Mouse (Mus musculus): ENCODE data around the gene Bscl2. TPM values are rescaled to one million over a fixed set of nuclear protein-coding genes. Genes with fewer than 3 reads are reported as not detected.
A peak's percentile ranks its signal among the peaks of the same experiment; 100 is the strongest.

Bscl2 gene
- polyA plus RNA-seq, 1 experiment from 2014 or later: 41.4 TPM

DNA sequence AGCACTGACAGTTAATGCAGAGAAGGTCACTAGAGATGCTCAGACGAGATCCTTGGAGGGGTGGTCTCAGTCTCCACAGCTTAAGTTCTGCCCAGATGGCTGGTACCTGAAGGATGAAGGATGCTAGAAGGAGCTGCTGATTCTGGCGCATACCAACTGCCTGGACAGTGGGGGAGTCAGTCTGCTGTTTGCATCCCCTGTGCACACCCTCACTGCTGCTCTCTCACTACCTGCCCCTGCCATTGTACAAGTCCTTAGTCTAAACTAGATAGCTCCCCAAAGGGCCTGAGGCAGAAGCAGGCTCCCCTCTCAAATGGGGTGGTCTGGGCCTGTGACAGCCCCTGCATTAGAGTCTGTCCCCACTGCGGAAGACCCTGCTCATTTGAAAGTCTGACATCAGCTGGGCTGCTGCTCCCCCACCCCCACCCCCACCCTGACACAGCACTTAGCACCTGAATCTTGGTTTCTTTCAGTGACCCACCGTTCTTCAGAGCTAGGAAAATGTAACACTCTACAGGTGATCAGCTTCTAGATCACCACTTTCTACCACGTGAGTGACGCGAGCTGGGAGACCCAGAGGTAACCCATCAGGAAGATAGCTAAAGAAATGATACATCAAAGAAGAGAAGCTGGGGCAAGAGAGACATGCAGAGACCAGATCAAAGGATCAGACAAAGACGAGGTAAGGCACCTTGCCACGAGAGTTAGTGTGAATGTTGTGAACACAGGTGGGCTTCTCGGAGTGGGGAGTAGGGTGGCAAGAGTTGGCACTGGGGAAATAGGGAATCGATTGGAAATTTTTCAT, 2.0 kb downstream of the Bscl2 start, which contains the start of gene Gng3:
Gene Gng3 (minus strand): TSS at position 92 of the 805 bp plus-strand sequence.
- no peaks in the 10 kb centered on the region for H3K9me3 ChIP-seq
- H3K27me3 ChIP-seq (replicated peaks; ENCODE audit: low read depth, poor library complexity, severe bottlenecking): no peaks in the 10 kb centered on the region
- peak within 1 kb of the TSS; percentile 69 for H3K4me3 ChIP-seq
- DNase-seq (ENCODE audit: low spot score): peak; percentile 66
- peaks cover 40% of the 10 kb centered on the region for H3K36me3 ChIP-seq (replicated peaks)
- peak within 1 kb of the TSS; percentile 97 for H3K27ac ChIP-seq (replicated peaks)
- 43% methylated on average over 11 of the region's 11 CpGs for WGBS
- H3K4me1 ChIP-seq: peaks cover 39% of the 10 kb centered on the region

DNA sequence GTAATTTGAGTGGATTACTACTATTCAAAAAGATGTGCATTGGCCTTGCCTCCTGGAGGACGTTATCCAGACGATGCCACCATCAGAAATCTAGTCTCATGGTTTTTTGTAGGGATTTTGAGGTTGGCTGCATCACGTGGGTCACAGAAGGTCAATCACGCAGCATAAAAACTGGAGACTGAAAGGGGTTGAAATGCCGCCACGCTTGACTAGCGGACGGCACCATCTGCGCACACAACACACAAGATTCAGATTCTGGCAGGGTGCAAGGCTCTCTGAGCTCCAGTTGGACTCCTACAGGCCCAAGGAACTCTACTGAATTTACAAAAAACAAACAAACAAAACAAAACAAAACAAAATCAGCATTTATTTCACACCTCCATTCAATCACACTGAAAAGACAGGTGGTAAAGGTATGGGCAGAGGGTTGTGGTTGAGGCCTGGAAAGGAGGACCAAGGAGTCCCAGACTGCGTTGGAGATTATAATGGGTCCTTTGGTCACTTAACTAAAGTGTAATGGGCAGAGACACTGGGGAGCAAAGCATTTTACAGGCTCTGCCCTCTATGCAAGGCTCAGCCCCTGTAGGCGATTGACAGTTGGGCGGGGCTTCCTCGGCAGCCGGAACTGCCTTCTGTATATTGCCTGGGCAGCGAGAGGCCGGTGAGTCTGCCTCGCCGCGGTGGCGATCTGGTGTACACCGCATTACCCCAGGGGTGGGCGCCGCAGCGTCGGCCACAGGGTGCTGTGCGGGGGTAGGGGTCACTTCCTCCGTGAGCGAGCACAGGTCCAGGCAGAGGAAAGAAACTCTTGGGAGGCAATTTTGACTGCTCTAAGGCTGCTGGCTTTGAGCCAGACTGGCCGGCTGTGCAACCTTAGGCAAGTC, 2.9 kb downstream of the Bscl2 start:
- peak overlapping the region; percentile 76 for H3K27ac ChIP-seq (replicated peaks)
- H3K9me3 ChIP-seq: no peaks in the 10 kb centered on the region
- WGBS: 23% methylated on average over 29 of the region's 29 CpGs
- no peaks in the 10 kb centered on the region for H3K27me3 ChIP-seq (replicated peaks; ENCODE audit: low read depth, poor library complexity, severe bottlenecking)
- peak overlapping the region; percentile 69 for H3K4me3 ChIP-seq
- peaks cover 39% of the 10 kb centered on the region for H3K4me1 ChIP-seq
- DNase-seq (ENCODE audit: low spot score): peak; percentile 72
- H3K36me3 ChIP-seq (replicated peaks): peaks cover 31% of the 10 kb centered on the region

DNA sequence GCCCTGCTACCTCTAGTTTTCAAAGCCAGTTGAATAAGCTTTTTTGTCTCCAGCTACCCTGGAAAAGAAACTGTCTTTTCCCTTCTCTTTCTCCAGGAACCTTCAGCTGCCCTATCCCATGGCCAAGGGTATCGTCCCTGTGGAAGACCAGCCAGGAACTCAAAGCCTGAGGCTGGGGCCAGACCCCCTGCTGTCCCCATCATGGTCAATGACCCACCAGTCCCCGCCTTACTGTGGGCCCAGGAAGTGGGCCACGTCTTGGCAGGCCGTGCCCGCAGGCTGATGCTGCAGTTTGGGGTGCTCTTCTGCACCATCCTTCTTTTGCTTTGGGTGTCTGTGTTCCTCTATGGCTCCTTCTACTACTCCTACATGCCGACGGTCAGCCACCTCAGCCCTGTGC, 3.7 kb downstream of the Bscl2 start:
- no peaks in the 10 kb centered on the region for H3K9me3 ChIP-seq
- peak overlapping the region; percentile 76; the same call in 1 of the 2 replicates for H3K27ac ChIP-seq (replicated peaks)
- DNase-seq (ENCODE audit: low spot score): no peak
- peaks cover 39% of the 10 kb centered on the region for H3K4me1 ChIP-seq
- 90% methylated on average over 7 of the region's 7 CpGs for WGBS
- H3K4me3 ChIP-seq: peak overlapping the region; percentile 69
- peaks cover 29% of the 10 kb centered on the region for H3K36me3 ChIP-seq (replicated peaks)
- no peaks in the 10 kb centered on the region for H3K27me3 ChIP-seq (replicated peaks; ENCODE audit: low read depth, poor library complexity, severe bottlenecking)

DNA sequence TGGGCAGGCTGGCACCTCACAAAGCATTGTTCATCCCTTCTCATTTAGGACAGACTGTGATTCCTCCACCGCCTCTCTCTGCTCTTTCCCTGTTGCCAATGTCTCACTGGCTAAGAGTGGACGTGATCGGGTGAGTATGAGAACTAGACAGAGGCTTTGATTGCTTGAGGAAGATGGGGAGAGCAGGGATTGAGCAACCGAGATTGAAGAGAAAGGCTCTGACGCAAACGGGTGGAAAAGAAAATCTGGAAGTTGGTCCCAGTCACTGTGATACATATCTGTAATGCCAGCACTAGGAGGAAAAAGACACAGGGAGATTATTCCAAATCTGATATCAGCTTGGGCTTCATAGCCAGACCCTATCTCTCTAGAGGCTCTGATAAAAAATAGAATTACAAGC, 5.7 kb downstream of the Bscl2 start:
- no peak for DNase-seq (ENCODE audit: low spot score)
- 88% methylated on average over 6 of the region's 6 CpGs for WGBS
- peaks cover 43% of the 10 kb centered on the region for H3K36me3 ChIP-seq (replicated peaks)

DNA sequence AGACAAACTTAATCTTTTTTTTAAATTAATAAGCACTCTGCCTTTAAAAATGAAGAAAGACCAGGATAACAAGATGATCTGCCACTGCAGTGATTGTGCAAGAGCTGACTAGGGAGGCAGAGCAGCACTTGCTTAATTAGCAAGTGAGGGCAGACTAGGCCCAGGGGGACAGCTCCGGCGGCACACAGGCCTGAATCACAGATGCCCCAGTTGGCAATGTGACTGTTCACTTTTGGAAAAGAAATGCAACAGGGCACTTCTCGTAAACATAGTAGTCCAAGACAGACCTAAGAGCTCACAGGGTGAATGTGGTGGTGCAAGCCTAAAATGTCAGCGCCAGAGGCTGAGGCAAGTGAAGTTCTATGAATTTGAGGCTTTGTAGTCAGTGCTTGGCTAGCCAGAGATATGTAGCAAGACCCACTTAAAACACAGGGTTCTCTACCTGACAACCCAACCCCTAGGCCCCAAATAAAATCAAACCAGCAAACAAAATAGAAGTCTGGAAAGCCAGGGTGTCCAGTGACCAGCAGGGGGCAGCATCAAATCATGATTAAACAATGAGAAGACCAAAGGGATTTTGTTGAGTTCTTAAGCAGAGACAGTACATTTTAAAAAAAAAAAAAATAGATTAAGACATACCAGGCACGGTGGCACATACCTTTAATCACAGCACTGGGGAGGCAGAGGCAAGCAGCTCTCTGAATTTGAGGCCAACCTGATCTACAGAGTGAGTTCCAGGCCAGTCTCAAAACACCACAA, 7.3 kb downstream of the Bscl2 start:
- peaks cover 24% of the 10 kb centered on the region for H3K4me1 ChIP-seq
- H3K4me3 ChIP-seq: no peak overlapping the region
- no peak overlapping the region for H3K27ac ChIP-seq (replicated peaks)
- DNase-seq (ENCODE audit: low spot score): peak; percentile 77
- peaks cover 53% of the 10 kb centered on the region for H3K36me3 ChIP-seq (replicated peaks)
- no peaks in the 10 kb centered on the region for H3K9me3 ChIP-seq
- H3K27me3 ChIP-seq (replicated peaks; ENCODE audit: low read depth, poor library complexity, severe bottlenecking): no peaks in the 10 kb centered on the region
- WGBS: 65% methylated on average over 5 of the region's 5 CpGs

More for the DNA sequence above, 5.7 kb downstream of the Bscl2 start:
- Histone ChIP-seq H3K4me1 (peaks cover 34% of the 10 kb centered on the region), H3K27me3 (replicated peaks; ENCODE audit: low read depth, poor library complexity, severe bottlenecking) (no peaks in the 10 kb centered on the region), H3K4me3 (no peak overlapping the region), H3K9me3 (no peaks in the 10 kb centered on the region), H3K27ac (replicated peaks) (no peak overlapping the region)

DNA sequence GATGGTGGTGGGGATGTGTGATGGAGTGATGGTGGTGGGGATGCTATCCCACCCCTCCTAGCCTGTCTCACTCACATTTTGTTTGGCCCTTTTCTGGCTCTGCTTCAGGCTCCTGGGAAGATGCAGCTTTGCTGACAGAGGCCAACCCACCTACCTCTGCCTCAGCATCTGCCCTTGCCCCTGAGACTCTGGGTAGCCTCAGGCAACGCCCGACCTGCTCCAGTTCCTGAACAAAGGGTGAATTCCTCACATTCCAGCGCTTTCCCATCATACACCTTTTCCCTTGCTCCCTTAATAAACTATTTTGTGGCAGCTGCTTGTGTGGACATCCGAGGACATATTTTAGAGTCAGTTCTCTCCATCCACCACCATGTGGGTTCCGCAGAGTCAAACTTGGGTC, 11.1 kb downstream of the Bscl2 start:
- WGBS: 77% methylated on average over 5 of the region's 5 CpGs
- Histone ChIP-seq H3K4me1 (peaks cover 27% of the 10 kb centered on the region), H3K9me3 (no peaks in the 10 kb centered on the region), H3K27me3 (replicated peaks; ENCODE audit: low read depth, poor library complexity, severe bottlenecking) (no peaks in the 10 kb centered on the region), H3K36me3 (replicated peaks) (peaks cover 36% of the 10 kb centered on the region), H3K4me3 (no peak overlapping the region), H3K27ac (replicated peaks) (no peak overlapping the region)
- DNase-seq (ENCODE audit: low spot score): no peak

DNA sequence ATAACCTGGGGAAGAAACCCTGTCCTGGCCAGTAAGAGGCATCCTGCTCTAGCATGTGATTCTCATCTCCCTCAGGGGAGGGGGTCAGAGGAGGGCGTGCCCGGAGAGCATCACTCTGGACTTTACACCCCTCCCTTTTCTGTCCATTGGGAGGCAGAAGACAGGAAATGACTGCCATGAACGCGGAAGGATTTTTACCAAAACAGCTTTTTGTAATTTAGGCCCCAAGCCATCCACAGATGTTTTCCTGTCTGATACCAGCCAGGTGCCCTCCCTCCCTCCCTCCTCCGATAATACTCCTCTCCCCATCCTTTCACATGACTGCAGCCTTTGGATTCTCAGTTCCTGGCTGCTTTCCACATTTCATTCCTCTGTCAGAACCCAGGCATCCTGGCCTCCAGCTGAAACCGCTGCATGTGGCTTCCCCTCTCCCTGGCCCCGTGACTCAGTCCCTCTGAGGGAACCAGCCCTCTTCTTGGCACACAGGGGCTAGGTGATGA, 13.2 kb downstream of the Bscl2 start, which contains the start of gene Lrrn4cl:
Gene Lrrn4cl (plus strand): TSS at position 367 of the 500 bp plus-strand sequence.
- peaks cover 27% of the 10 kb centered on the region for H3K4me1 ChIP-seq
- DNase-seq (ENCODE audit: low spot score): peak; percentile 55
- H3K9me3 ChIP-seq: no peaks in the 10 kb centered on the region
- no peaks in the 10 kb centered on the region for H3K27me3 ChIP-seq (replicated peaks; ENCODE audit: low read depth, poor library complexity, severe bottlenecking)
- 21% methylated on average over 7 of the region's 7 CpGs for WGBS
- H3K4me3 ChIP-seq: no peak within 1 kb of the TSS
- peaks cover 35% of the 10 kb centered on the region for H3K36me3 ChIP-seq (replicated peaks)
- peak within 1 kb of the TSS; percentile 31 for H3K27ac ChIP-seq (replicated peaks)

DNA sequence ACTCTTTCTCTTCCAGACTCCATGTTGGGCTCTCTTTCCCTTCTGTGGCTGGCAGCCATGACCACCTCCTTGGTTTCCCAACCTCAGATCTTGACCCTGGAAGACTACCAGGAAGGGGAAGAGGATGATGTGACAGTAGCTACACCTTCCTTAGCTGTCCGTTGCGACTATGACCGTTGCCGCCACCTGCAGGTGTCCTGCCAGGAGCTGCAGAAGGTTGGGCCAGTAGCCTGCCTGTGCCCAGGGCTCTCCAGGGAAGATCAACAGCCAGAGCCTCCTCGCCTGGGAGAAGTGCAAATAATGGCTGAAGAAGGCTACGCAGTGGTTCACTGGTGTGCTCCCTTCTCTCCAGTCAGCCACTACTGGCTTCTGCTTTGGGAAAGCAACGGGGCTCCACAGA, 14.4 kb downstream of the Bscl2 start:
- WGBS: 58% methylated on average over 7 of the region's 7 CpGs
- H3K4me1 ChIP-seq: peaks cover 27% of the 10 kb centered on the region
- no peak overlapping the region; the same call in 1 of the 2 replicates for H3K27ac ChIP-seq (replicated peaks)
- H3K36me3 ChIP-seq (replicated peaks): peaks cover 23% of the 10 kb centered on the region
- no peak for DNase-seq (ENCODE audit: low spot score)
- no peaks in the 10 kb centered on the region for H3K9me3 ChIP-seq
- no peaks in the 10 kb centered on the region for H3K27me3 ChIP-seq (replicated peaks; ENCODE audit: low read depth, poor library complexity, severe bottlenecking)
- H3K4me3 ChIP-seq: no peak overlapping the region

DNA sequence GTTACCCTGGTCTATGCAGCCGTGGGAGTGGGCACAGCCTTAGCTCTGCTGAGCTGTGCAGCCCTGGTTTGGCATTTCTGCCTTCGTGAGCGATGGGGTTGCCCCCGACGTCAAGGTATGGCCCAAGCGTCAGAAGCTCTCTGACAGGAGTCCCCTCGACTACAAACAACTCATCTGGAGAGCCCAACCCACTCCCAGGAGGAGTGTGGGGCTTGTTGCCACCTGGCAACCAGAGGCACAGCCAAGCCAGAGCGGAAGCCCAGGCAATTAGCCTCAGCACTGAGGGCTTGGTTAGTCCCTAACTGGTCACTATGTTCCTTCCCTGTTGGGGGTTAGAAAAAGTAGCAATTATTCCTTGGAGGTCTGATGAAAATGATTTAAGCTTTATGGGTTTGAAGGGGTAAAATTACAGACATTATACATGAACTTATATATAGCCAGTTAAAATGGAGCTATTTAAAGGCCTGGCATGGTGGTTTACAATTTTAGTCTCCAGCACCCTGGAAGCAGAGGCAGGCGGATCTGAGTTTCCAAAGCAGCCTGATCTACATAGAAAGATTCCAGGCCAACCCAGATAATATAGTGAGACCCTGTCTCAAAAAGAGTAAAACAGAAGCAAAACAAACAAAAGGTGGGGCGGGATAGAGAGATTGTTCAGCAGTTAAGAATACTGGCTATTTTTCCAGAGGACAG, 15.1 kb downstream of the Bscl2 start:
- H3K27me3 ChIP-seq (replicated peaks; ENCODE audit: low read depth, poor library complexity, severe bottlenecking): no peaks in the 10 kb centered on the region
- H3K4me3 ChIP-seq: no peak overlapping the region
- whole genome bisulfite sequencing: 61% methylated on average over 10 of the region's 10 CpGs
- no peaks in the 10 kb centered on the region for H3K9me3 ChIP-seq
- DNase-seq (ENCODE audit: low spot score): no peak
- peaks cover 16% of the 10 kb centered on the region for H3K36me3 ChIP-seq (replicated peaks)
- peaks cover 27% of the 10 kb centered on the region for H3K4me1 ChIP-seq
- no peak overlapping the region; the same call in 1 of the 2 replicates for H3K27ac ChIP-seq (replicated peaks)

DNA sequence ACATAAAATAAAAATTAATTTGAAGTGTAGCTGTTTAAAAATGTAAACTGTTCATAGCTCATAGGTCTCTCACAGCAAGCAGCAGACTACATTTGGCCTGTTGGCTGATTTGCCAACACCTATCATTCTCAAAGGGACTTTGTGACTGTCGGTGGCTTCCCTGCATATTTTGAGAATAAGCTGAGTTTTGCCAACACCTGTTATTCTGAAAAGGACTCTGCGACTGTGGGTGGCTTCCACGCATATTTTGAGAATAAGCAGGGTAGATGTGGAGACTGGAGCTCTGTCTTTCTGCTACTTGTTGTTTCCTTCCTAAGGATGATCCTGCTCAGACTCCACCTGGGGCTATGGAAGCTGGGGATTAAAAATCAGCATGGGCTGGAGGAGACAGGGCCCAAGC, 15.8 kb downstream of the Bscl2 start:
- Histone ChIP-seq H3K4me1 (peaks cover 24% of the 10 kb centered on the region), H3K27me3 (replicated peaks; ENCODE audit: low read depth, poor library complexity, severe bottlenecking) (no peaks in the 10 kb centered on the region), H3K4me3 (no peak overlapping the region), H3K36me3 (replicated peaks) (peaks cover 8% of the 10 kb centered on the region; the same call in 1 of the 2 replicates), H3K27ac (replicated peaks) (no peak overlapping the region), H3K9me3 (no peaks in the 10 kb centered on the region)
- WGBS: 85% methylated on average over 3 of the region's 3 CpGs
- no peak for DNase-seq (ENCODE audit: low spot score)

DNA sequence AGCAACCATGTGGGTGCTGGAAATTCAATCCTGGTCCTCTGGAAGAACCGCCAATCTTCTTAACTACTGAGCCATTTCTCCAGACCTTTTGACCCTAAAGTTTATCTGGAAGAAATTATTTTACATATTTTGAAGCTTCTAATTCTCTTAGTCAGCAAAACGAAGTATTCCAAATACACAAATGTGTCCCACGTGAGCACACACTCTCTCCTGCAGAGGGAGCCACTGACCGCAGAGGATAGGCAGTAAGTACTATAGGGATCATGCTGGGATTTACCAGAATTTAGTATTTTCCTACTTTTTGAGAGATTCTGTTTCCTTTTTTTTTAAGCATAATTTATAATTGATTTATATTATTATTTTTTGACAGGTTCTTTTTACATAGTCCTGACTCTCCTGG, 20.4 kb downstream of the Bscl2 start:
- DNase-seq (ENCODE audit: low spot score): peak; percentile 36
- 43% methylated on average over 4 of the region's 4 CpGs for WGBS

More for the DNA sequence above, 20.4 kb downstream of the Bscl2 start:
- no peaks in the 10 kb centered on the region for H3K27me3 ChIP-seq (replicated peaks; ENCODE audit: low read depth, poor library complexity, severe bottlenecking)
- no peak overlapping the region for H3K4me3 ChIP-seq
- H3K4me1 ChIP-seq: peaks cover 9% of the 10 kb centered on the region
- no peaks in the 10 kb centered on the region for H3K36me3 ChIP-seq (replicated peaks)
- H3K9me3 ChIP-seq: no peaks in the 10 kb centered on the region
- H3K27ac ChIP-seq (replicated peaks): no peak overlapping the region
